Mouse (Mus musculus): ENCODE data around the gene Zcchc4. TPM values are rescaled to one million over a fixed set of nuclear protein-coding genes. Genes with fewer than 3 reads are reported as not detected.

Gene Zcchc4
- polyA plus RNA-seq, 1 experiment from 2014 or later: 10.2 TPM

DNA sequence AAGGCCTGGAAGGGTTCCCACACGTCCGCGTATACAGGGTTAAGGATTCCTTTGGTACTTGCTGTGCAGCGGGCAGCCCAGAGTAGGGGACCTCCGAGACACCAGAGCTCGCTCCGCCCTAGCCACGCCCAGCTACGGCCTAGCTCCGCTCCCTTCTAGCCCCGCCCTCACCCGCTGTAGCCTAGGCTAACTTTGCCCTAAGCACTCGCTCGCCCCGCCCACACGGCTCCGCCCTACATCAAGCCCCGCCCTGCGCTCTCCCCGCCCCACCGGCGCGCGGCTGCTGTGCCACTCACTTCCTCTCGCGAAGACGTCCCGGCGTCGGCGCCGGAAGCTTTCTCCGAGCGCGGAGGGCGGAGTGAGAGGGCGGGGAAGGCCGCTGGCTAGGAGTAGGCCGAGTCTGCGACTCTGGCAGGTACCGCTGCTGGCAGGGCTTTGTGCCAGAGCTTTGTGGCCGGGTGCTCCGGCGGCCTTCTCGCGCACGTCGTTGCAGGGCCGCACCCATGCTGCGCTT lies 58.6 kb downstream of the Zcchc4 start, which contains the start of gene Anapc4:
Gene Anapc4 (plus strand): TSS at position 252 of the 514 bp plus-strand sequence.
- peaks cover 7% of the 10 kb centered on the region; the same call in 1 of the 2 replicates for H3K36me3 ChIP-seq
- peak within 1 kb of the TSS; percentile 93 for H3K4me3 ChIP-seq
- peaks cover 17% of the 10 kb centered on the region for H3K4me1 ChIP-seq (replicated peaks)
- H3K9ac ChIP-seq: peak within 1 kb of the TSS; percentile 87
- H3K27ac ChIP-seq: peak within 1 kb of the TSS; percentile 91
- under 1% methylated on average over 50 of the region's 50 CpGs for WGBS
- peak within 1 kb of the TSS; percentile 79 for H3K4me2 ChIP-seq
- no peaks in the 10 kb centered on the region for H3K27me3 ChIP-seq
- H3K9me3 ChIP-seq (replicated peaks): no peaks in the 10 kb centered on the region
- peak; percentile 99 for ATAC-seq (replicated peaks; ENCODE audit: insufficient number of reproducible peaks, insufficient read depth, low FRiP score, low read depth)

DNA sequence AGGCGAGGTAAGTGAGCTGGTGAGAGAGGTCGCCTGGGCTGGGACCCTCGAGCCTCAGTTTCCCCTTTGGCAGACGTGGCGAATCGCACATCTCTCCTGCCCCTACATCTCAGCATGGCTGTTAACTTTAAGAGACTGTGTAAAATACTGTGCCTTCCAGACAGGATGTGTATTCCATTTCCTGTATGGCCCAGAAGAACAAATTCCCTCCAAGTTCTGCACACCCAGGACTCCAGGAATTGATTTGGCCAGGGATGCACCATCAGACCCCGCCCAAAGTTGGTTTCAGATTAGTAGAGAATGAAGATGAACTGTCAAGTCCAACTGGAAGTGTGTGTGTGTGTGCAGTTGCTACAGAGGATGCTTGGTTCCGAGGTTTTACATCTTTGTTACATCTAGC lies 59.2 kb downstream of the Zcchc4 start:
- 8% methylated on average over 8 of the region's 8 CpGs for WGBS
- Histone ChIP-seq H3K27ac (peak overlapping the region; percentile 91), H3K36me3 (peaks cover 11% of the 10 kb centered on the region; the same call in 1 of the 2 replicates), H3K9me3 (replicated peaks) (no peaks in the 10 kb centered on the region), H3K4me3 (peak overlapping the region; percentile 93), H3K9ac (peak overlapping the region; percentile 87), H3K4me1 (replicated peaks) (peaks cover 17% of the 10 kb centered on the region), H3K4me2 (peak overlapping the region; percentile 79), H3K27me3 (no peaks in the 10 kb centered on the region)
- ATAC-seq (replicated peaks; ENCODE audit: insufficient number of reproducible peaks, insufficient read depth, low FRiP score, low read depth): no peak; the same call in 1 of the 2 replicates

DNA sequence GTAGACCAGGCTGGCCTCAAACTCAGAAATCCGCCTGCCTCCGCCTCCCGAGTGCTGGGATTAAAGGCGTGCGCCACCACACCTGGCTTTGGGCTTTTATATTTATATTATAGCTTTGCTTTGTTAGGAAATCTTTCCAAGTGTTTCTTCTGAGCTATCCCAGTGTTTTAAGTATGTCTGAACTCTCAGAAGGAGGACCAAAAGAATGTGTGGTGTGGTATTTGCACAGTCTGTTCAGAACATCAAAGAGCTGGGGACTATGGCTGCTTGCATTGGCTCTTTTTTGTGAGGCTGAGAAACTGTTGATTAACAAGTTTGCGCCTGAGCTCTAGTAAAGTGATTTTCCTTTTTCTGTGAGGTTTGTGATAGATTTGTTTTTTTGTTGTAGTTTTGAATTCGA lies 69.1 kb downstream of the Zcchc4 start:
- Histone ChIP-seq H3K4me2 (no peak overlapping the region), H3K9ac (no peak overlapping the region), H3K27me3 (no peaks in the 10 kb centered on the region), H3K36me3 (peaks cover 70% of the 10 kb centered on the region), H3K27ac (no peak overlapping the region), H3K9me3 (replicated peaks) (no peaks in the 10 kb centered on the region), H3K4me1 (replicated peaks) (no peaks in the 10 kb centered on the region), H3K4me3 (no peak overlapping the region)
- WGBS: 94% methylated on average over 7 of the region's 7 CpGs
- ATAC-seq (replicated peaks; ENCODE audit: insufficient number of reproducible peaks, insufficient read depth, low FRiP score, low read depth): no peak

DNA sequence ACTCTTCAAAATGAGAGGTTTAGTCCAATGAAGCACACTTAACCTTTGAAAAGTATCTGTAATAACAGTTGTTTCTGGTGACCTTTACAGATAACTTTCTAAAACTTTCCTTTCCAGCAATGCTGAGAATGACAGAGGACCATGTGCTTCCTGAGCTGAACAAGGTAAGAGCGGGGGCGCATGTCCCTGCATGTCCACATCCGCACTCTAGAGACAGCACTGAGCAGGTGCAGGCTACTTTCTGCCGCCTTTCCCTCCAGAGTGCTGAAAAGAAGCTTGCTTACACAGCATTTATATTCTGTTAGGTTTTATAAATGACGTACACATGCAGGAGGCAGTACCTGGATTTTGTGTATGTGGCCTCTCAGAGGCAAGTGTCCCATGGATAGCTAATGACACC lies 80.5 kb downstream of the Zcchc4 start:
- no peaks in the 10 kb centered on the region for H3K4me1 ChIP-seq (replicated peaks)

DNA sequence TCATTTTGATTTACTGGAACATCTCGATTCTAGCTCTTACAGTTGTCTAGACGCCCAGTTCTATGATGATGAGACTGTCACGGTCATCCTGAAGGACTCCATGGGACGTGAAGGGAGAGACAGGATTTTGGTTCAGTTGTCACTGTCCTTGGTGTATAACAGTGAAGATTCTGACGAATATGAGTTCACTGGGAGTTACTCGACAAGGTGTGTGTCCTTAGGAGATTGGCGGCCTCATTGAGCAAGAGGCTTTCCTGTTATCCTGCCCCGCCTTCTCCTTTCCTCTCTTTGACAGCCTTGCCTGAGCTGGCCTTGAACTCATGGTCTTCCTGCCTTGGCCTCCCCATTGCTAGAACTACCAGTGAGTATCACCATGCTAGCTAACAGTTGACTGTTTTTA lies 89.2 kb downstream of the Zcchc4 start:
- Histone ChIP-seq H3K9ac (no peak overlapping the region), H3K27me3 (no peaks in the 10 kb centered on the region), H3K36me3 (peaks cover 77% of the 10 kb centered on the region), H3K4me1 (replicated peaks) (peaks cover 3% of the 10 kb centered on the region; the same call in 1 of the 2 replicates), H3K27ac (no peak overlapping the region), H3K9me3 (replicated peaks) (no peaks in the 10 kb centered on the region), H3K4me3 (no peak overlapping the region), H3K4me2 (no peak overlapping the region)
- no peak for ATAC-seq (replicated peaks; ENCODE audit: insufficient number of reproducible peaks, insufficient read depth, low FRiP score, low read depth)
- 89% methylated on average over 8 of the region's 8 CpGs for WGBS

More for the DNA sequence above, 80.5 kb downstream of the Zcchc4 start:
- 91% methylated on average over 5 of the region's 5 CpGs for WGBS
- H3K27ac ChIP-seq: no peak overlapping the region
- H3K9me3 ChIP-seq (replicated peaks): no peaks in the 10 kb centered on the region
- no peak overlapping the region for H3K4me3 ChIP-seq
- no peak for ATAC-seq (replicated peaks; ENCODE audit: insufficient number of reproducible peaks, insufficient read depth, low FRiP score, low read depth)
- H3K27me3 ChIP-seq: no peaks in the 10 kb centered on the region
- peaks cover 75% of the 10 kb centered on the region for H3K36me3 ChIP-seq
- no peak overlapping the region for H3K9ac ChIP-seq
- no peak overlapping the region for H3K4me2 ChIP-seq

DNA sequence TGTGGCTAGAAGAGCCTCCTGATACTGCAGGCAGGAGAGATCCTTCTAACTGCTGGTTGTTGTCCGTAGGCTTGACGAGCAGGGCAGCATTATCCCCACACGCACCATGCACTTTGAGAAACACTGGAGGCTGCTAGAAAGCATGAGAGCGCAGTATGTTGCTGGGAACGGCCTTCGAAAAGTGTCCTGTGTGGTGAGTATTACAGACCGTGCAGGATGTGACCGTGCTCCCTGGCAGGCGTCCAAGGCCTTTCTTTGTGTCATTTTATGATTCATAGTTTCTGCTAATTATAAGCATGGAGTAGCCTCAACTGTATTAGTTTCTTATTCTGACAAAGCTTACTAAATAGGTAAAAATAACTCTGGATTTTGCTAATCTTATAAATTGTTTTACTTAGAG lies 90.6 kb downstream of the Zcchc4 start:
- Histone ChIP-seq H3K36me3 (peaks cover 66% of the 10 kb centered on the region), H3K9ac (no peak overlapping the region), H3K4me3 (no peak overlapping the region), H3K27me3 (no peaks in the 10 kb centered on the region), H3K27ac (peak overlapping the region; percentile 45), H3K4me1 (replicated peaks) (peaks cover 3% of the 10 kb centered on the region; the same call in 1 of the 2 replicates), H3K4me2 (no peak overlapping the region), H3K9me3 (replicated peaks) (no peaks in the 10 kb centered on the region)
- WGBS: 48% methylated on average over 9 of the region's 9 CpGs
- no peak for ATAC-seq (replicated peaks; ENCODE audit: insufficient number of reproducible peaks, insufficient read depth, low FRiP score, low read depth)

DNA sequence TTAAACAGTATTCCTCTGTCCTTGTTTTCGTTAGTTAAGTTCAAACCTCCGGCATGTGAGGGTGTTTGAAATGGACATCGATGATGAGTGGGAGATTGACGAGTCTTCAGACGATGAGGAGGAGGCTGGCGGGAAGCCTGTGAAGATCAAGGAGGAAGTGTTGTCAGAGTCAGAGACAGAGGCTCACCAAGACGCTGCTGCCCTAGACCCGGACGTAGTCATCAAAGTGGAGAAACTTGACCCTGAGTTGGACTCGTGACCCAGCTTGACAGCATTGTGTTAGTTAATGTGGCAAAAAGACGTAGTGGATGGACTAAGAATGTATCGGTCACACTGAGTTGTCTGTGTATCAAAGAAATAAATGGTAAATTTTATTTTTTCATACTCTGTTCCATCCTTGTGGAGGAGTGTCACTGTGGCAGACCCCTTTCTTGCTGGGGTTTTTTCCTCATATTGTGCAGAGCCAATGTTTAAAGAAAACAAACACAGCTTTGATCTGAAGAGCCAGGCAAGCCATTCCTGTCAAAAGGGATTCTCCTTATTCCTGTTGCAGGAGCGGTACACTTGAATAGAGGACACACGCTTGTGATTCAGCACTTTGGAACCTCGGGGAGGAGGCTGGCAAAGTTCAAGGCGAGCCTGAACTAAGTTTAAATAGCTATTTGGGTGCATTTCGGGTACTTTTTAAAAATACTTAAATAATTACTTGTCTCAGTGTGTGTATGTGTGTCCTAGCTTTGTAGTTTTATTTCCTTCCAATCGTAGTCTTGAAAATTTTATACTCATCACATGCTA lies 91.3 kb downstream of the Zcchc4 start:
- Histone ChIP-seq H3K4me1 (replicated peaks) (peaks cover 3% of the 10 kb centered on the region; the same call in 1 of the 2 replicates), H3K9ac (no peak overlapping the region), H3K27me3 (no peaks in the 10 kb centered on the region), H3K4me3 (no peak overlapping the region), H3K36me3 (peaks cover 58% of the 10 kb centered on the region), H3K27ac (no peak overlapping the region), H3K4me2 (no peak overlapping the region), H3K9me3 (replicated peaks) (no peaks in the 10 kb centered on the region)
- 84% methylated on average over 18 of the region's 18 CpGs for WGBS
- no peak for ATAC-seq (replicated peaks; ENCODE audit: insufficient number of reproducible peaks, insufficient read depth, low FRiP score, low read depth)

DNA sequence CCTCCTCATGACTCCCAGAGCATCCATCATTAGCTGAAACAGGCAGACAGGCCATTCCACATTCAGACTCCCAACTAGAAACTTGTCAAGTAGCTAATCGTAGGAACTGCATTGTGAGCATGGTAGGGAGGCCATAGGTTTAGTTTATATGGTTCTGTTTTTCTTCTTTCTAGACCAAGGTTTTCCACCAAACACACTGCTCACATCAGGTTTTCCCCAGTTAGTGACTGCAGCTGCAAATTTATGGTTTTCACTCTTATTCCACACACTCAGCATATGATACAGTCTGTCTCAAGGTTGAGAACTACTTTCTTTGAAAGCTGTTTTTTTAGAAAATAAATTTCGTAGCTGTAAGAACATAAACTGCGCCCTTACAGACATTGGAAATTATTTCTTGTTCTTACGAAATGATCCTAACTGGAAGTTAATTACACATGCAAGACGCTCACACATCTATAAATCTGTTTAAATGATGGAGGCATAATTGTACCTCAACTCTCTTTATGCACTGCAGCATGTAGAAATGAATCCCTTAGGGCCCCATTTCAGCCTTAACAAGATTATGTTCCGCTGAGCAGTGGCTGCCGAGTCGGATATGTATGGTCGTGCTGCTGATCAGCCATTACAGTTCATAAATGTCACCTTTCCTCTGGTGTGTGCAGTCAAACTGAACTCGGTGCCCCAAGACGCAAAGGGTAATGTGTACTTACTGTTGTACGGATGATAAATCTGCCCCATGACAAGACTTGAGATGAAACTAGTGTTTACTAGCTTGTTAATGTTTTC lies 93.9 kb downstream of the Zcchc4 start:
- H3K4me2 ChIP-seq: no peak overlapping the region
- peaks cover 3% of the 10 kb centered on the region; the same call in 1 of the 2 replicates for H3K4me1 ChIP-seq (replicated peaks)
- no peak overlapping the region for H3K27ac ChIP-seq
- H3K9me3 ChIP-seq (replicated peaks): no peaks in the 10 kb centered on the region
- no peak overlapping the region for H3K4me3 ChIP-seq
- no peak for ATAC-seq (replicated peaks; ENCODE audit: insufficient number of reproducible peaks, insufficient read depth, low FRiP score, low read depth)
- peaks cover 36% of the 10 kb centered on the region for H3K36me3 ChIP-seq
- WGBS: 86% methylated on average over 12 of the region's 12 CpGs
- H3K9ac ChIP-seq: no peak overlapping the region
- no peaks in the 10 kb centered on the region for H3K27me3 ChIP-seq

DNA sequence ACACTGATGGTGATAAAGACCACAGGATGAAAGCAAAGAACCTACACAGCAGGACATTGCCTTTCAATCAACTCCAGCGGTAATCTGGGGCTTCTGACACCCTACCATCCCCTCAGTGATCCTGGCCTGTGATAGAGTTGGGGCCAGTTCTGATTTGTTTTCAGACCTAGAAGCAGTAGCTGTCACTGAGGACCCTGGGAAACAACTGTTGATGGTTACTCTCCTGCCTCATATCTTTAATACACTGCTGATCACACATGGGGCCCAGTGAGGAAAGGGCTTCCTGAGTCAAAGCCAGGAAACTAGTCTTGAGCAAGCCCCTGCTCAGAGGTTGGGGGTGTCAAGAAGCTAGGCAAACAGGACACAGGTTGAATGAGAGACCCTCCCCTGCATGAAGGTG lies 96.3 kb downstream of the Zcchc4 start:
- Histone ChIP-seq H3K4me2 (no peak overlapping the region), H3K36me3 (peaks cover 22% of the 10 kb centered on the region), H3K4me3 (no peak overlapping the region), H3K27me3 (no peaks in the 10 kb centered on the region), H3K4me1 (replicated peaks) (no peaks in the 10 kb centered on the region), H3K9me3 (replicated peaks) (no peaks in the 10 kb centered on the region), H3K27ac (no peak overlapping the region), H3K9ac (no peak overlapping the region)
- ATAC-seq (replicated peaks; ENCODE audit: insufficient number of reproducible peaks, insufficient read depth, low FRiP score, low read depth): no peak
- 8% methylated on average over 1 of the region's 1 CpGs for WGBS

DNA sequence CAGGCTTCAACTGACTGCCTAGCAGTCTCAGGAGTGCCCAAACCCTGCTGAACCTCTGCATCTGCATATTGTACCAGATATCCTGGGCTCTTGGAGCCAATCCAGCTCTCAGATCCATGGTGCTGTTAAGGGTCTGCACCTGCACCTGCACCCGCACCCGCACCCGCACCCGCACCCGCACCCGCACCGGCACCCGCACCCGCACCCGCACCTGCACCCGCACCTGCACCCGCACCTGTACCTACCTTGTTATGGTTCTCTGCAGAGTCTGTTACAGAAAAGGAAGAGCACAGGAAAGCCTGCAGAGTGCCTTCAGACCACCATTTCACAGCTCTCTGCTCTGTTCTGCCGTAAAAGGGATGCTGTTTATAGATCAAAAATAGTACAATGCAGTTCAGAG lies 96.8 kb downstream of the Zcchc4 start:
- no peak overlapping the region for H3K9ac ChIP-seq
- H3K4me3 ChIP-seq: no peak overlapping the region
- no peak for ATAC-seq (replicated peaks; ENCODE audit: insufficient number of reproducible peaks, insufficient read depth, low FRiP score, low read depth)
- H3K9me3 ChIP-seq (replicated peaks): no peaks in the 10 kb centered on the region
- peaks cover 18% of the 10 kb centered on the region for H3K36me3 ChIP-seq
- H3K4me2 ChIP-seq: no peak overlapping the region
- no peaks in the 10 kb centered on the region for H3K4me1 ChIP-seq (replicated peaks)
- no peak overlapping the region for H3K27ac ChIP-seq
- 92% methylated on average over 13 of the region's 13 CpGs for WGBS
- no peaks in the 10 kb centered on the region for H3K27me3 ChIP-seq
